Mouse (Mus musculus): ENCODE measurements around the gene Nfxl1.
"Not testable (repeated sequence)": the region's sequence is repeated elsewhere in the genome, so short reads cannot be mapped to it uniquely, and the experiment has no call there.

Gene Nfxl1

DNA sequence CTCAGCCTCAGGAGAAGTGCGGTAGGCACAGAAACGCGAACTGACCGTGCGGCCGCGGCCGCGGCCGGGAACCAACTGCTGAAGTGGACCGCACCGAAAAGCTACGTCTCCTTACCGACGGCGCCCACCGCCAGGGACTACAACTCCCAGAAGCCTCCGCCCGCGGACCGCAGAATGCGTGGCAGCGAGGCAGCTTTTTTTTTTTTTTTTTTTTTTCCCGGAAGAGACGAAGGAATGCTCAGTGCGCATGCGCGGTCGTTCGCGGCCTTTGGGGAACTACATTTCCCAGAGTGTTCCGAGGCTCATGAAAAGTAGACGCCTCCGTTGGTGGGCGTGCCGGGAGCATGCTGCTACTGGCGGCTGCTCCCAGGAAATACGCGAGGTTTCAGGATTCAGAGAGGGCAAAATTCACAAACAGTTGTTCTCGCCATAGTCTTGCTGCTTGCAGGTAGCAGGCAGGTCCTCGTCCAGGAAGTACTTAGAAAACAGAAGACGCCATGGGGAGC lies at the start of gene Nfxl1:
TSS of gene Nfxl1 (minus strand) at position 141 of the 506 bp plus-strand sequence.
- peak; percentile 92 to 94 for DNase-seq (ENCODE audit: low spot score in 2 of 2)

DNA sequence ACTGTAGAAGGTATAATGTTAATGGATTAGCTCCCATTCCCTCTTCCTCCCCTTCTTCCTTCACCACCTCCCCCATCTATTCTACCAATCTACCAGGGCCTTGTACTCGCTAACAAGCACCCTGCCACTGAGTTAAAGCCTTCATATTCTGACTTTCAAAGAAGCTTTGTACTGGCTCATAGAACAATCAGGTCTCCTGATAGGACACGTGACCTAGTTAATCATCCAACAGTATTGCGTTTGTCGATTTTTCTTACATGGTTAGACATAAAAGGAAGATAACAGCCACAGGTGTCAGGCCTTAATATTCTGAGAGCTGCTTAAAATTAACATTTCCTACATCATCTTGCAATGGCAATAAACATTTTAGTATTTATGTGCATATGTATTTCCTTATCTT lies 43.7 kb upstream of the Nfxl1 start:
- DNase-seq (ENCODE audit: low spot score in 2 of 2) = no peak

DNA sequence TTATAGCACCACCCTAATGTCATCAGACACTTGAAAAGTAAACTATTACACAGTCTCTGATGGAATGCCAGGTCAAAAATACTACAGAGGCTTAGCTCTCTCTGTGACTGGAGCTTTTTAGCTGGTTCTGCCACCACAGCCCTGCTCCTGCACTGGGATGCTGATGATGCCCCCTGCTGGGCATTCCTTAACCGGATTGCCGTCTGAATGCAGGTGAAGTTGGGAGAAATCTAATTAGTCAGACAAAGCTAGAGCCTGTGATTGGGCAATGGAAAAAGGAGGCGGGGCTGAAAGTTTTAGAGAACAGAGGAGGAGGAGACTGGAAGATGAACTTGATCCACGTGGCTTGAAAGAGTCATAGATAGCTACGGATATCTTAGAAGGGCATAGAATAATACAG lies 41.5 kb upstream of the Nfxl1 start:
- DNase-seq (ENCODE audit: low spot score in 2 of 2) = no peak

- no peak for DNase-seq (ENCODE audit: low spot score in 2 of 2)
Observed at GRCm38 (mm10) chr5:72587192-72587681, 27.8 kb upstream of the Nfxl1 start, which contains the start of gene Gm5868. Gm5868 (minus strand) TSS chr5:72587551.

GRCm38 (mm10) chr5:72586667-72587191 lies 27.2 kb upstream of the Nfxl1 start:
- not testable (repeated sequence) for DNase-seq (ENCODE audit: low spot score in 2 of 2)

DNA sequence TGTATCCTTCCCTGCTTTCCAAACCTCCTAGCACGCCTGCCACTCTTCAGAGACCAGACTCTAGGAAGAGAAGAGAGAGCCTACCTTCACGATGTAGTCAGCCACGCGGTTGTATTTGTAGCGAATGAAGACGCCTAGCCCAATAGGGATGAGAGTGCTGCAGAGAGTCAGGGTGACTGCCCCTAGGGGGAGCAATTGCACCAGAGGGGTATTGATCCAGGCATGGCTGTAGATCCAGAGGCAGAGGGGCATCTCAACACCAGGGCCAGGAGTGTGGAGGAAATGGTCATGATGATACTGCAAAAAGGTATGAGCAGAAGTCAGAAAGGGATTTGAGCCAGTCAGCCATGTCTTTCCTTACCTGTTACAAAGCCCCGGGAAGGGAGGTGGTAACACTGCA lies 26.6 kb upstream of the Nfxl1 start:
- not testable (repeated sequence) for DNase-seq (ENCODE audit: low spot score in 2 of 2)

DNA sequence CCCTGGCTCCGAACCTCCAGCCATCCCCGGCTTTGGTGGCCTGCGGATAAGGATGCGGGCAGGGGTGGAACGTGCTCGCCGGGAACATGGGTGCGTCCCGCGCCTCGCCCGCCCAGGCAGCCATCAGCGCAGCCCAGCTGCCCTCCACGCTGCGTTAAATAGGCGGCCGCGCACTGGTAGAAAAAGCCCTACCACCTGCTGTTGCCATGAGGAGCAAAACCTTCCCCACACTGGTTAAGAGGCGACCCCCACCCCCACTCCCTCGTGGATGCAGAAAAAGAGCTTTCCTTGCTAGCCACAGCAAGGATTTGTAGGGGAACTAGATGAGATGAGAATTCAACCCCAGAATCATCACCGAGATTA lies 21.5 kb upstream of the Nfxl1 start, which contains the start of gene Zar1:
TSS of gene Zar1 (minus strand) at position 285 of the 363 bp plus-strand sequence.
- DNase-seq (ENCODE audit: low spot score in 2 of 2) = not testable (repeated sequence)

- not testable (repeated sequence) for DNase-seq (ENCODE audit: low spot score in 2 of 2)
Observed at GRCm38 (mm10) chr5:72580088-72580969, 20.8 kb upstream of the Nfxl1 start.

DNA sequence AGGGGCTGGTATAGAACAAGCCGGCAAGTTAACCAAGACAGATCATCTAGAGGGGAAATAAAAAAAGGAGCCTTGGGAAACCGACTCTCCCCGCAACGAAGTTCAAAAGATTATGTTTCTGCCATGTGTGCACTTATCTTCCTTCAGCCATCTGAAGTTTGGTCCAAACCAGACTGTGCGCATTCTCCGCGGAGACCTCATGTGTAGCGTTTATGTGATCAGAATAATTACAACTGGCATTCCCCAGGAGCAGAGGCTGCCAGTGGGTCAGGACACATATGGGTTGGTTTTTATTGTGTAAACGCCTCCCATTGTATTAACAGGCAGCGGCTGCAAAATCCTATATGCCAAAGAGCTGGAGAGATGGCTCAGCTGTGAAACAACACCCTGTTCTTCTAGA lies 20.1 kb upstream of the Nfxl1 start:
- DNase-seq (ENCODE audit: low spot score in 2 of 2) = not testable (repeated sequence)

GRCm38 (mm10) chr5:72565621-72566020 lies 6.1 kb upstream of the Nfxl1 start:
- no peak for DNase-seq (ENCODE audit: low spot score in 2 of 2)

DNA sequence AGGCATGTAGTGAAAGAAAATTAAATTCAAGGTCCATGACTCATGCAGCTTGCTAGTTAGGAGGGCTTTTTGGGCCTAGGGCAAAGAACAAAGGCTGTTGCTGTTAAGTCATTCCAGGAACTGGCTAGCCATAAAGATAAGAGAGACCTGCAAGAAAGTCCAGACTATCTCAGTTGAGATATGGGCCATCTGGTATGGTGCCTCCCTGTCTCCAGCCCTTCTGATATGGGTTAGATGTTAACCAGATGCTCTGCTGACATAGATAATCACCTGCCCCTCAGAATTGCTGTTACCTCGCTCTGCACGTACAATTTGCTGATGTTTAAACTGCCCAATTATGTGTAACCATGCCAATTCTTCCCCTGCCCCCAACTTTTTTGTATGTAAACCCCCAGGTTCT lies 3.7 kb upstream of the Nfxl1 start:
- not testable (repeated sequence) for DNase-seq (ENCODE audit: low spot score in 2 of 2)

GRCm38 (mm10) chr5:72560976-72561628 lies 1.6 kb upstream of the Nfxl1 start:
- no peak for DNase-seq (ENCODE audit: low spot score in 2 of 2)

GRCm38 (mm10) chr5:72558716-72559526 lies 563 bp downstream of the Nfxl1 start:
- DNase-seq (ENCODE audit: low spot score in 2 of 2) = peak; percentile 29 to 35

DNA sequence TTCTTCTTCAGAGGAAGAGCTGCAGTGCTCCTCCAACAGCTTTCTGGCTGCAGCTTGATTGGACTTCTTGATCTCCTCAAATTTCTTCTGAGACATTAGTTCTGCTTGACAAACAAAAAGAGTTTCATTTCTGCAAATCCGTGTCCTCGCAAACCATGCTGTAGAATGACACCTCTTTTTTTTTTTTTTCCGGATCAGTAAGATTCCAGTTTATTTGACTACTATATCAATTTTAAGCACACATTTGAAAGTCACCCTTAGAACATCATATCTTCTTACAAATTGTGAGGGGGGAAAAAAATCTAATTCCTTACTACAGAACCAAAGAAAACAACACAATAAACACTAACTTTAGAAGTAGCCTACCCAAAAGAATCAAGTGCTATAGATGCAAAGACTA lies 3.2 kb downstream of the Nfxl1 start:
- DNase-seq (ENCODE audit: low spot score in 2 of 2) = no peak

GRCm38 (mm10) chr5:72551209-72551608 lies 8.3 kb downstream of the Nfxl1 start:
- no peak for DNase-seq (ENCODE audit: low spot score in 2 of 2)

GRCm38 (mm10) chr5:72528896-72529295 lies 30.6 kb downstream of the Nfxl1 start:
- no peak for DNase-seq (ENCODE audit: low spot score in 2 of 2)

GRCm38 (mm10) chr5:72513808-72514207 lies 45.7 kb downstream of the Nfxl1 start:
- no peak for DNase-seq (ENCODE audit: low spot score in 2 of 2)

DNA sequence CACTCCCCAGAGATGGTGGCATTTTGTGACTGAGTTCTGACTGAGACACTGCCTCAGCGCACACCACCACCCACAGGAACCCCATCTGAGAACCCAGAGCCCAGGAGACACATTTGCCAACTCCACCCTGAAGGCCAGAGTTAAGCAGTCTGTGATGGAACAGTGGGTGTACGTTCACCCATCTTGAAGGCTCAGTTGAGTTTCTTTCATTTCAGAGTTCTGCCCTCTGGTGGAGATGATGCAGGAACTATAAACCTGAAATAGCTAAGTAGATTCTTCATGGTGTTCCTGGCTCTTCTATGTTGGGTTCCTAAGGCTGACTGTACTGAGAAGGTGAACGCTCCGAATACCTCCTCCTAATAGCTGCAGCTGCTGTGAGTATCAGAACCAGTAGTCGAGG lies 53.7 kb downstream of the Nfxl1 start:
- no peak for DNase-seq (ENCODE audit: low spot score in 2 of 2)

GRCm38 (mm10) chr5:72503531-72504523 lies 55.7 kb downstream of the Nfxl1 start, which contains the start of gene Corin:
Corin (minus strand) TSS chr5:72504473.
- no peak for DNase-seq (ENCODE audit: low spot score in 2 of 2)

DNA sequence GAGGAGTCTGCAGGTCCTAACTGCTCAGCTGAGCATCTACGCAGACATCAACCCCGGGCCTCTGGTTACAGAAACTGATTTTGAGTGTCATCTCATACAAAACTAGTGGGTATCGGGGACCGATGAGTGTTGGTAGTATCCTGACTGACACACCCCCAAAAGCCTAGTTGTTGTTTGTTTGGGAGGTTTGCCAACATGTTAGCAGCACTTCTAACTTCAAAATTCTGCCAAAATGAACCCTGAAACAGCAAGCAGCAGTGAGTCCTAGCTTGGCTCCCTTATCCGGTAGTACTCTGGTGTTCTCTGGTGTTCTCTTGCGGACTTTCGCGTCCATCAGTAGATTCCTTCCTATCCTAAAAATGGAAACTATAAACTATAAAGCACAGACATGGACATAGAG lies 56.7 kb downstream of the Nfxl1 start:
- no peak for DNase-seq (ENCODE audit: low spot score in 2 of 2)

Measured in frontal cortex, postnatal 14 days (tissue).